Mouse (Mus musculus): ENCODE results near the gene Wdfy3.

Wdfy3 gene

GRCm38 (mm10) chr5:101832042-101832441 is 237.7 kb downstream of the Wdfy3 start:
- no peak for DNase-seq (ENCODE audit: low spot score)

GRCm38 (mm10) chr5:101830180-101830579 is 239.5 kb downstream of the Wdfy3 start:
- no peak for DNase-seq (ENCODE audit: low spot score)

- DNase-seq (ENCODE audit: low spot score): no peak
Observed at GRCm38 (mm10) chr5:101828932-101829331, 240.8 kb downstream of the Wdfy3 start.

GRCm38 (mm10) chr5:101827477-101827876 is 242.2 kb downstream of the Wdfy3 start:
- DNase-seq (ENCODE audit: low spot score): no peak

GRCm38 (mm10) chr5:101826531-101826970 is 243.2 kb downstream of the Wdfy3 start:
- peak; percentile 13 for DNase-seq (ENCODE audit: low spot score)

GRCm38 (mm10) chr5:101825111-101825911 is 244.4 kb downstream of the Wdfy3 start:
- no peak for DNase-seq (ENCODE audit: low spot score)

- no peak for DNase-seq (ENCODE audit: low spot score)
Observed at GRCm38 (mm10) chr5:101822311-101822670, 247.4 kb downstream of the Wdfy3 start.

GRCm38 (mm10) chr5:101821491-101822310 is 248.0 kb downstream of the Wdfy3 start:
- no peak for DNase-seq (ENCODE audit: low spot score)

- DNase-seq (ENCODE audit: low spot score): no peak
Observed at GRCm38 (mm10) chr5:101821052-101821451, 248.7 kb downstream of the Wdfy3 start.

- DNase-seq (ENCODE audit: low spot score): no peak
Observed at GRCm38 (mm10) chr5:101819844-101820243, 249.9 kb downstream of the Wdfy3 start.

- no peak for DNase-seq (ENCODE audit: low spot score)
Observed at GRCm38 (mm10) chr5:101819216-101819615, 250.5 kb downstream of the Wdfy3 start.

GRCm38 (mm10) chr5:101816822-101817221 is 252.9 kb downstream of the Wdfy3 start:
- DNase-seq (ENCODE audit: low spot score): no peak

- DNase-seq (ENCODE audit: low spot score): no peak
Observed at GRCm38 (mm10) chr5:101811296-101812169, 258.2 kb downstream of the Wdfy3 start.

GRCm38 (mm10) chr5:101802358-101803022 is 267.2 kb downstream of the Wdfy3 start:
- no peak for DNase-seq (ENCODE audit: low spot score)

- no peak for DNase-seq (ENCODE audit: low spot score)
Observed at GRCm38 (mm10) chr5:101801891-101802290, 267.8 kb downstream of the Wdfy3 start.

- no peak for DNase-seq (ENCODE audit: low spot score)
Observed at GRCm38 (mm10) chr5:101792665-101793064, 277.1 kb downstream of the Wdfy3 start.

GRCm38 (mm10) chr5:101790560-101790959 is 279.2 kb downstream of the Wdfy3 start:
- DNase-seq (ENCODE audit: low spot score): no peak

- DNase-seq (ENCODE audit: low spot score): no peak
Observed at GRCm38 (mm10) chr5:101789770-101790169, 280.0 kb downstream of the Wdfy3 start.

- no peak for DNase-seq (ENCODE audit: low spot score)
Observed at GRCm38 (mm10) chr5:101785921-101786614, 283.7 kb downstream of the Wdfy3 start.

- DNase-seq (ENCODE audit: low spot score): no peak
Observed at GRCm38 (mm10) chr5:101784787-101785186, 284.9 kb downstream of the Wdfy3 start.

- DNase-seq (ENCODE audit: low spot score): no peak
Observed at GRCm38 (mm10) chr5:101784328-101784727, 285.4 kb downstream of the Wdfy3 start.
